Mouse (Mus musculus): ENCODE data around the gene Cask. TPM values are rescaled to one million over a fixed set of nuclear protein-coding genes. Genes with fewer than 3 reads are reported as not detected.

Cask gene
- polyA plus RNA-seq, 1 experiment: 1.3 TPM

- DNase-seq: no peak
- Histone ChIP-seq H3K27ac (ENCODE audit: control insufficient read depth, insufficient read depth, low read length) (no peak overlapping the region), H3K36me3 (ENCODE audit: control insufficient read depth, insufficient read depth, low read length) (no peaks in the 10 kb centered on the region), H3K27me3 (ENCODE audit: control insufficient read depth, insufficient read depth, low read length) (no peaks in the 10 kb centered on the region), H3K4me3 (ENCODE audit: control insufficient read depth, insufficient read depth, low read length) (no peak overlapping the region), H3K4me1 (replicated peaks; ENCODE audit: control insufficient read depth, insufficient read depth, low read length) (no peaks in the 10 kb centered on the region)
- TF ChIP-seq CTCF (IDR thresholded peaks at IDR 0.05; ENCODE audit: borderline replicate concordance, control insufficient read depth, extremely low read depth, insufficient read depth, low read length, poor library complexity) (no peak), POLR2A (IDR thresholded peaks at IDR 0.05; ENCODE audit: control insufficient read depth, extremely low read depth, insufficient read depth, low read length, poor library complexity) (no peak)
- WGBS: 99% methylated on average over 3 of the region's 3 CpGs
Measured at GRCm38 (mm10) chrX:13700681-13701080, 150.5 kb downstream of the Cask start.

- 63% methylated on average over 4 of the region's 4 CpGs for WGBS
- no peak for DNase-seq
- H3K36me3 ChIP-seq (ENCODE audit: control insufficient read depth, insufficient read depth, low read length): no peaks in the 10 kb centered on the region
- no peak for TF ChIP-seq POLR2A (IDR thresholded peaks at IDR 0.05; ENCODE audit: control insufficient read depth, extremely low read depth, insufficient read depth, low read length, poor library complexity)
- no peaks in the 10 kb centered on the region for H3K4me1 ChIP-seq (replicated peaks; ENCODE audit: control insufficient read depth, insufficient read depth, low read length)
- no peaks in the 10 kb centered on the region for H3K27me3 ChIP-seq (ENCODE audit: control insufficient read depth, insufficient read depth, low read length)
- no peak overlapping the region for H3K4me3 ChIP-seq (ENCODE audit: control insufficient read depth, insufficient read depth, low read length)
- H3K27ac ChIP-seq (ENCODE audit: control insufficient read depth, insufficient read depth, low read length): no peak overlapping the region
Measured at GRCm38 (mm10) chrX:13691865-13692264, 159.3 kb downstream of the Cask start.

DNA sequence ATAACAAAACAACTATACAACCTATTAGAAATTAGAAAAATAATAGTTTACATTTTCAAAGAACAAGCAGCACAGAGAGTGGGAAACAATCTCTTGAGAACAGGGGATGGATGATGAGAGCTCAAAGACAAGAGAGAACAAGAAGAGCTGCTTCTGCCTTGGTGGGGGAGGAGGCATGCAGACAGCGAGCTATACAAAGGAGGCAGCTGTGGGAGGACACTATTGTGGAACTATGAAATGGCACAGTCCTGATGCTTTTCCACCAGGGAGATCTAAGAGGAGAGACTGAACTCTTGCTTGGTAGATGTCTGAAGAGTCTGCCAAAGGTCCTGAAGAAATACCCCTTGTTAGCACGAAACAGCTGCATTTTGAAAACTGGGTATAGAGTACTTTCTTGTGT, 162.8 kb downstream of the Cask start:
- Histone ChIP-seq H3K4me3 (ENCODE audit: control insufficient read depth, insufficient read depth, low read length) (no peak overlapping the region), H3K27ac (ENCODE audit: control insufficient read depth, insufficient read depth, low read length) (no peak overlapping the region), H3K36me3 (ENCODE audit: control insufficient read depth, insufficient read depth, low read length) (no peaks in the 10 kb centered on the region), H3K4me1 (replicated peaks; ENCODE audit: control insufficient read depth, insufficient read depth, low read length) (no peaks in the 10 kb centered on the region), H3K27me3 (ENCODE audit: control insufficient read depth, insufficient read depth, low read length) (no peaks in the 10 kb centered on the region)
- WGBS: 70% methylated on average over 2 of the region's 2 CpGs
- no peak for DNase-seq
- TF ChIP-seq CTCF (IDR thresholded peaks at IDR 0.05; ENCODE audit: borderline replicate concordance, control insufficient read depth, extremely low read depth, insufficient read depth, low read length, poor library complexity): no peak
- no peak for TF ChIP-seq POLR2A (IDR thresholded peaks at IDR 0.05; ENCODE audit: control insufficient read depth, extremely low read depth, insufficient read depth, low read length, poor library complexity)

DNA sequence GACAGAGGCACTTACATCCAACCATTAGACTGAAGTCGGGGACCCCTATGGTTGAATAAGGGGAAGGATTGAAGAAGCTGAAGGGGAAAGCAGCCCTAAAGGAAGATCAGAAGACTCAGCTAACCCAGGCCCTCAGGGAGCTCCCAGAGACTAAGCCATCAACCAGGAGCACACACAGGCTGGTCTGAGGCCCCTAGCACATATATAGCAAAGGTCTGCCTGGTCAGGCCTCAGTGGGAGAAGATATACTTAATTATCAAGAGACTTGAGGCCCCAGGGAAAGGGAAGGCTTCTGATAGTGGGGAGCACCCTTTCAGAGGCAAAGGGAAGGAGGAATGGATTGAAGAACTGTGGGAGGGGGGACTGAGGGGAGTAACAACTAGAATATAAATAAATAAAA, 164.6 kb downstream of the Cask start:
- no peak for TF ChIP-seq POLR2A (IDR thresholded peaks at IDR 0.05; ENCODE audit: control insufficient read depth, extremely low read depth, insufficient read depth, low read length, poor library complexity)
- TF ChIP-seq CTCF (IDR thresholded peaks at IDR 0.05; ENCODE audit: borderline replicate concordance, control insufficient read depth, extremely low read depth, insufficient read depth, low read length, poor library complexity): no peak
- Histone ChIP-seq H3K27me3 (ENCODE audit: control insufficient read depth, insufficient read depth, low read length) (no peaks in the 10 kb centered on the region), H3K4me3 (ENCODE audit: control insufficient read depth, insufficient read depth, low read length) (no peak overlapping the region), H3K4me1 (replicated peaks; ENCODE audit: control insufficient read depth, insufficient read depth, low read length) (no peaks in the 10 kb centered on the region), H3K27ac (ENCODE audit: control insufficient read depth, insufficient read depth, low read length) (no peak overlapping the region), H3K36me3 (ENCODE audit: control insufficient read depth, insufficient read depth, low read length) (no peaks in the 10 kb centered on the region)
- no peak for DNase-seq
- WGBS: 89% methylated on average over 1 of the region's 1 CpGs

GRCm38 (mm10) chrX:13681748-13682147, 169.4 kb downstream of the Cask start:
- Histone ChIP-seq H3K4me1 (replicated peaks; ENCODE audit: control insufficient read depth, insufficient read depth, low read length) (no peaks in the 10 kb centered on the region), H3K4me3 (ENCODE audit: control insufficient read depth, insufficient read depth, low read length) (no peak overlapping the region), H3K27me3 (ENCODE audit: control insufficient read depth, insufficient read depth, low read length) (no peaks in the 10 kb centered on the region), H3K36me3 (ENCODE audit: control insufficient read depth, insufficient read depth, low read length) (no peaks in the 10 kb centered on the region), H3K27ac (ENCODE audit: control insufficient read depth, insufficient read depth, low read length) (no peak overlapping the region)
- TF ChIP-seq CTCF (IDR thresholded peaks at IDR 0.05; ENCODE audit: borderline replicate concordance, control insufficient read depth, extremely low read depth, insufficient read depth, low read length, poor library complexity) (no peak), POLR2A (IDR thresholded peaks at IDR 0.05; ENCODE audit: control insufficient read depth, extremely low read depth, insufficient read depth, low read length, poor library complexity) (no peak)
- 96% methylated on average over 3 of the region's 3 CpGs for whole genome bisulfite sequencing
- no peak for DNase-seq

DNA sequence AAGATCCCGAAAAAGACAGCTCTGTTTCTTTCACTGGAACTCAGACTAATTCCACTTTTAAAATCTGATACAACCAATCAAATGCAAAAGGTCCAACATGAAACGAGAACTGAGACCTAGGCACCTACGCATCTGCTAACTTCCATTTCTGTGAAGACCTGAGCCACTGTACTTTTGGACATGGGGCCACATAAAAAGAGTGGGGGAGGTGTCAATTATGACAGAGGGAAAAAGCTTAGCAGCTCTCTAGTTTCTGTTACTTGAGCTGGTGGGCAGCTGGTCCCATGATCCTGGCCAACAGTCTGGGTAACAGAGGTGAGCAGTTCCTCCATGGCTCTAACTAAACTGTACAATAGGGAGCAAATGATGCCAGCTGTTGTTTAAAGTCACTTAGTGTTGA, 178.2 kb downstream of the Cask start:
- Histone ChIP-seq H3K4me3 (ENCODE audit: control insufficient read depth, insufficient read depth, low read length) (no peak overlapping the region), H3K27ac (ENCODE audit: control insufficient read depth, insufficient read depth, low read length) (no peak overlapping the region), H3K4me1 (replicated peaks; ENCODE audit: control insufficient read depth, insufficient read depth, low read length) (no peaks in the 10 kb centered on the region), H3K27me3 (ENCODE audit: control insufficient read depth, insufficient read depth, low read length) (no peaks in the 10 kb centered on the region), H3K36me3 (ENCODE audit: control insufficient read depth, insufficient read depth, low read length) (no peaks in the 10 kb centered on the region)
- no peak for TF ChIP-seq POLR2A (IDR thresholded peaks at IDR 0.05; ENCODE audit: control insufficient read depth, extremely low read depth, insufficient read depth, low read length, poor library complexity)
- no peak for TF ChIP-seq CTCF (IDR thresholded peaks at IDR 0.05; ENCODE audit: borderline replicate concordance, control insufficient read depth, extremely low read depth, insufficient read depth, low read length, poor library complexity)
- no peak for DNase-seq
- 91% methylated on average over 3 of the region's 3 CpGs for WGBS

- no peak overlapping the region for H3K27ac ChIP-seq (ENCODE audit: control insufficient read depth, insufficient read depth, low read length)
Measured at GRCm38 (mm10) chrX:13670342-13670741, 180.8 kb downstream of the Cask start.

More at GRCm38 (mm10) chrX:13670342-13670741, 180.8 kb downstream of the Cask start:
- Histone ChIP-seq H3K4me1 (replicated peaks; ENCODE audit: control insufficient read depth, insufficient read depth, low read length) (no peaks in the 10 kb centered on the region), H3K27me3 (ENCODE audit: control insufficient read depth, insufficient read depth, low read length) (no peaks in the 10 kb centered on the region), H3K36me3 (ENCODE audit: control insufficient read depth, insufficient read depth, low read length) (no peaks in the 10 kb centered on the region), H3K4me3 (ENCODE audit: control insufficient read depth, insufficient read depth, low read length) (no peak overlapping the region)
- 60% methylated on average over 3 of the region's 3 CpGs for WGBS
- TF ChIP-seq POLR2A (IDR thresholded peaks at IDR 0.05; ENCODE audit: control insufficient read depth, extremely low read depth, insufficient read depth, low read length, poor library complexity): no peak
- TF ChIP-seq CTCF (IDR thresholded peaks at IDR 0.05; ENCODE audit: borderline replicate concordance, control insufficient read depth, extremely low read depth, insufficient read depth, low read length, poor library complexity): no peak
- DNase-seq: no peak
